Mouse (Mus musculus) hindbrain, embryonic 15.5 days (tissue): ENCODE data around the gene Trim38. TPM values are rescaled to one million over a fixed set of nuclear protein-coding genes. Genes with fewer than 3 reads are reported as not detected.
A peak's percentile ranks its signal among the peaks of the same experiment; 100 is the strongest.
"Not testable (repeated sequence)": the region's sequence is repeated elsewhere in the genome, so short reads cannot be mapped to it uniquely, and the experiment has no call there.

ENCODE experiments used
- ATAC-seq: fragments of 200-750 bp; cut with Nextera tagmentation; 2 replicates; pipeline ENCODE4 v1.8.0; 2017; ENCODE audit warnings: low read depth, moderate number of reproducible peaks, moderate TSS enrichment; ENCODE audit not compliant: low FRiP score
- H3K27ac ChIP-seq: fragments of 300-500 bp; sonication (generic); replicated peaks from 2 replicates; pipeline ENCODE4 v1.5.1; 2015; ENCODE audit warnings: mild to moderate bottlenecking, inconsistent platforms
- H3K27me3 ChIP-seq: fragments of 300-500 bp; sonication (generic); 2 replicates; pipeline ENCODE4 v1.6.1; 2015; ENCODE audit warnings: control low read depth, inconsistent platforms
- H3K36me3 ChIP-seq: fragments of 300-500 bp; sonication (generic); 2 replicates; pipeline ENCODE4 v1.6.1; 2015; ENCODE audit warnings: control low read depth, inconsistent platforms
- H3K4me1 ChIP-seq: fragments of 300-500 bp; sonication (generic); replicated peaks from 2 replicates; pipeline ENCODE4 v1.6.1; 2015; ENCODE audit warnings: control low read depth, inconsistent platforms
- H3K4me2 ChIP-seq: fragments of 300-500 bp; sonication (generic); 2 replicates; pipeline ENCODE4 v1.6.1; 2015; ENCODE audit warnings: moderate library complexity, mild to moderate bottlenecking, inconsistent platforms
- H3K4me3 ChIP-seq: fragments of 300-500 bp; sonication (generic); 2 replicates; pipeline ENCODE4 v1.5.1; 2015; ENCODE audit warnings: mild to moderate bottlenecking, inconsistent platforms
- H3K9ac ChIP-seq: fragments of 300-500 bp; sonication (generic); 2 replicates; pipeline ENCODE4 v1.6.1; 2015; ENCODE audit warnings: inconsistent platforms
- H3K9me3 ChIP-seq: fragments of 300-500 bp; sonication (generic); 2 replicates; pipeline ENCODE4 v1.6.1; 2016; ENCODE audit warnings: control low read depth, inconsistent platforms
- WGBS: fragments of 180-500 bp; shearing (Covaris S2); methylation state at CpG from one replicate; pipeline ENCODE4 v1.1.7; 2015; 5-methylcytosine and 5-hydroxymethylcytosine counted together
- polyA plus RNA-seq: library from polyadenylated mRNA; unstranded; fragments of >200 nt; fragmentation: Nextera tagmentation; extraction: Ambion mirVana; gene quantifications from 2 replicates; pipeline ENCODE4 v1.2.1, GENCODE M21; 2015

Gene Trim38
- polyA plus RNA-seq, 1 experiment from 2014 or later: 0.10 TPM

DNA sequence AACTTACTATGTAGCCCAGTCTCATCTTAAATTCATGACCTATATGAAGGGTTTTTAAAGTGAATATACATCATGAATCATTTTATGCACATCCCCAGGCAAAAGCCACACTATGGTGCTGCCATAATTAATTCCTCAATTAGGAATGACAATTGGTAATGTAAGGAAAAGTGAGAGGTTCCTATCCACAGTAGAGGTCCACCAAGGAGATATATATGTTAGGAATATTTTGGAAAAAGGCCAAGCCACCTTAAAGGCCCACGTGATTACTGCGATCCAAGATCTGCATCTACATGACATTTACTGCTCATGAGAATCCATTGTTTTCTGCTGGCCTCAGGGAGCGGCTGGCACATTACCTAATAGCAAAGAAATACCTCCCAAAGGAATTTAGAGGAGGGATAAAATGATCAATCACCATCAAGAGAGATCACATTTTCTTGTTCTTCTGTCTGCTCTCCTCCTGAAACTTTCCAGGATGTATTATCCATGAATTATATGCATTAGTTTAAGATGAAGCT is 10.4 kb upstream of the Trim38 start:
- no peak for ATAC-seq
- peaks cover 32% of the 10 kb centered on the region for H3K4me1 ChIP-seq
- no peaks in the 10 kb centered on the region for H3K36me3 ChIP-seq
- H3K27me3 ChIP-seq: no peaks in the 10 kb centered on the region
- no peak overlapping the region; the same call in 1 of the 2 replicates for H3K4me2 ChIP-seq
- no peak overlapping the region for H3K27ac ChIP-seq
- H3K4me3 ChIP-seq: no peak overlapping the region
- no peaks in the 10 kb centered on the region for H3K9me3 ChIP-seq
- H3K9ac ChIP-seq: no peak overlapping the region
- WGBS: 61% methylated on average over 3 of the region's 3 CpGs

DNA sequence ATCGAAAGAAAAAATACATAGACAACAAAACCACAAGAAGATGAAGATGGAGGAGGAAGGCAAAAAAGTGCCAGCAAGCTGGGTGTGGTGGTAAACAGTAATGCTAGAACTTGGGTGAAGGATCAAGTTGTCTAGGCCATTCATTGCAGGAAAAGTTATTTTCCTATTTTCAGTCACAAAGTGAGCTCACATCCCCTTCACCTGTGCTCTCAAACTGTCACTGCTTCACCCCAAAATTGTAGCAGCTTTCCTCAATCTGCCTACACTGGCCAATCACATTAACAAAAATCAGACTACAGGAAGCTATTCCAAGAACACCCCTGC is 9.8 kb upstream of the Trim38 start:
- Histone ChIP-seq H3K9ac (peak overlapping the region; percentile 50; the same call in 1 of the 2 replicates), H3K4me3 (peak overlapping the region; percentile 56), H3K4me2 (peak overlapping the region; percentile 87), H3K36me3 (no peaks in the 10 kb centered on the region), H3K27me3 (no peaks in the 10 kb centered on the region), H3K4me1 (peaks cover 37% of the 10 kb centered on the region), H3K27ac (peak overlapping the region; percentile 87; the same call in 1 of the 2 replicates), H3K9me3 (no peaks in the 10 kb centered on the region)
- no peak for ATAC-seq
- WGBS: 71% methylated on average over 1 of the region's 1 CpGs

DNA sequence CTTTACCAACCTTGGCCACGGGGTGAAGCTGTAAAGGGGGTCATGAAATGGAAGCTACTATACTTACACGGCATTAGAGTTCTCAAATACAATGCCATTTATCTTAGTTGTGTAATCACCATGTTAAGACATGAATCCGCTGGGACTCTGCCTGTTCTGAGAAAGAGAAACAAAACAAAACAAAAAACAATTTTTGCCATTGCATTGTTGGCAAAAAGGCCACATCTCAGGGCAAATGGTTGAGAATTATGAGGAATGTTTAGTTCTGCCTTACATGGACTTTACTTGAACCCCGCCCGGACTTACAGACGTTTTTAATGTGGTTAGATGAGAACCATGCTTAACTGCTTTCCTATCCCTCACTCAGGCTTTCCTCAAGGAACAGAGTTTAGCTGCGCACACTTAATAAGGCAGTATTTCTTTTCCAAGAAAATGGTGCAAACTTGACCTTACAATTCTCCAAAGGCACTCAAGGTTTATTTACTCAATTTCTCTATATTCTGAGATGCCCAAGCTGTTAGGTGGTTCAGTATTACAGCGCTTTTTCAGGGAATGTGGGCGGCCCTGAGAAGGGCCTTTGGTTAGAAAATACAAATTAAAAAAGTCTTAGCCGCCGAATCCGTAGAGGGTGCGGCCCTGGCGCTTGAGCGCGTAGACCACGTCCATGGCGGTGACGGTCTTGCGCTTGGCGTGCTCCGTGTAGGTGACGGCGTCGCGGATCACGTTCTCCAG is 9.3 kb upstream of the Trim38 start:
- ATAC-seq: peak; percentile 21; the same call in 1 of the 2 replicates
- H3K36me3 ChIP-seq: no peaks in the 10 kb centered on the region
- H3K4me1 ChIP-seq: peaks cover 37% of the 10 kb centered on the region
- peak overlapping the region; percentile 87 for H3K27ac ChIP-seq
- 2% methylated on average over 22 of the region's 27 CpGs for WGBS
- H3K27me3 ChIP-seq: no peaks in the 10 kb centered on the region
- peak overlapping the region; percentile 87 for H3K4me2 ChIP-seq
- H3K9me3 ChIP-seq: no peaks in the 10 kb centered on the region
- H3K9ac ChIP-seq: peak overlapping the region; percentile 50
- H3K4me3 ChIP-seq: peak overlapping the region; percentile 56

DNA sequence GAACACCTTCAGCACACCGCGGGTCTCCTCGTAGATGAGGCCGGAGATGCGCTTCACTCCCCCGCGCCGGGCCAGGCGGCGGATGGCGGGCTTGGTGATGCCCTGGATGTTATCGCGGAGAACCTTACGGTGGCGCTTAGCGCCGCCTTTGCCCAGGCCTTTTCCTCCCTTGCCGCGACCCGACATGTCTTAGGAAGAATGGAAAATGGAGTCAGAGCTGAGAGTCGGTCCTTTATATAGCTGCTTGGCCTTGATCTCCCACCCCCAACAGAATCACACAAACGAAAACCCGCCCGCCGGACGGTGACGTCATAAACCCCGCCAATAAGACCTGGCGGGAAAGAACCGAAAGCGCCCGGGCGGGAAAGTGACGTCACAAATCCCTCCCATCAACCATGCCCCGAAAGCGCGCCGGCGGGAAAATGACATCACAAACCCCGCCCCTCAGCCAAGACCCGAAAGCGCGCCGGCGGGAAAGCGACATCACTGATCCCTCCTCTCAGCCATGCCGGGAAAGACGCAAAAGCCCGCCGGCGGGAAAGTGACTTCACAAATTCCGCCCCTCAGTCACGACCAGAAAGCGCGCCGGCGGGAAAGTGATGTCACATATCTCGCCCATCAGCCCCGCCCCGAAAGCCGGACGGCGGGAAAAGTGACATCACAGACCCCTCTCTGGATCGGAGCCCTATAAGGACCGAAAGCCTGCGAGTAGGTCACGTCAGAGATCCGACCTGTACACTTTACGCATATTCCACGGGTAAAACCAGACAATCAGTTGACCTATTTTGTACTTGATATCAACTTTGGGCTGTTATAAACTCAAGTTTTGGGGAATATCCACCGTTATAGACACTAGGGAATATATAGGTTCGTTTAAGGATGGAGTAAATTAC is 8.5 kb upstream of the Trim38 start, which contains the start of gene Hist1h4a:
Hist1h4a (minus strand) TSS at position 259 of the 893 bp plus-strand sequence.
- Histone ChIP-seq H3K4me1 (peaks cover 37% of the 10 kb centered on the region), H3K27ac (peak within 1 kb of the TSS; percentile 87), H3K27me3 (no peaks in the 10 kb centered on the region), H3K4me3 (peak within 1 kb of the TSS; percentile 56), H3K4me2 (peak within 1 kb of the TSS; percentile 87), H3K36me3 (no peaks in the 10 kb centered on the region), H3K9me3 (no peaks in the 10 kb centered on the region), H3K9ac (peak within 1 kb of the TSS; percentile 50)
- ATAC-seq: peak; percentile 84
- WGBS: under 1% methylated on average over 68 of the region's 72 CpGs

DNA sequence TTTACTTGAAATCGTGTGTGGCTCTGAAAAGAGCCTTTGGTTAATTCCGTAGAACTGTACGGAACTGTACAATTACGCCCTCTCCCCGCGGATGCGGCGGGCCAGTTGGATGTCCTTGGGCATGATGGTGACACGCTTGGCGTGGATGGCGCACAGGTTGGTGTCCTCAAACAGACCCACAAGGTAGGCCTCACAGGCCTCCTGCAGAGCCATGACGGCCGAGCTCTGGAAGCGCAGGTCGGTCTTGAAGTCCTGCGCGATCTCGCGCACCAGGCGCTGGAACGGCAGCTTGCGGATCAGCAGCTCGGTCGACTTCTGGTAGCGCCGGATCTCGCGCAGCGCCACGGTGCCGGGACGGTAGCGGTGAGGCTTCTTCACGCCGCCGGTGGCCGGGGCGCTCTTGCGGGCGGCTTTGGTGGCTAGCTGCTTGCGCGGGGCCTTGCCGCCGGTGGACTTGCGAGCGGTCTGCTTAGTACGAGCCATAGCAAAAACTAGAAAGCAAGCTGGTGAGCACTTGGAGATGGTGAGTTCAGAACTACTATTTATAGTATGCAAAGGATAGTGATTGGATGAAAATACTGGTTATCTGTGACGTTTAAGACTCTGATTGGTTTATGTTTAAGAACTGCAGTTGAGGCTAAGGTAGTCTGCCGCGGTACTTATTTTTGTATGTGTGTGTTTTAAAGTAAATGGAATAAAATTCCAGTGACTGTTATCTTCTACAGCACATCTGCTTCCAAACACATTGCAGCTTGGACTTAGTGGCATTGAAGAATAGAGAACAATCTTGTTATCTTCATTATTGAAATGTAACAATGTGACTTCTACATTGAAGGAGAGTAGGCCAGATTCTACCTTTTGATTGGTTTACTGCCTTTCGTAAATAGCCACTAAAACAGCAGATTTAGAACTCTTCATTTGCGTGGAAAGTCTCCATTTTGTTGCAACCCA is 7.6 kb upstream of the Trim38 start, which contains the start of gene Hist1h3a:
Hist1h3a (minus strand) TSS at position 516 of the 951 bp plus-strand sequence.
- H3K9ac ChIP-seq: peak within 1 kb of the TSS; percentile 35
- peak within 1 kb of the TSS; percentile 56 for H3K4me3 ChIP-seq
- WGBS: under 1% methylated on average over 36 of the region's 52 CpGs
- H3K36me3 ChIP-seq, H3K27me3 ChIP-seq, H3K9me3 ChIP-seq: not testable (repeated sequence)
- peak; percentile 72 for ATAC-seq
- H3K4me2 ChIP-seq: peak within 1 kb of the TSS; percentile 87
- H3K4me1 ChIP-seq: peaks cover 36% of the 10 kb centered on the region
- peak within 1 kb of the TSS; percentile 87 for H3K27ac ChIP-seq

DNA sequence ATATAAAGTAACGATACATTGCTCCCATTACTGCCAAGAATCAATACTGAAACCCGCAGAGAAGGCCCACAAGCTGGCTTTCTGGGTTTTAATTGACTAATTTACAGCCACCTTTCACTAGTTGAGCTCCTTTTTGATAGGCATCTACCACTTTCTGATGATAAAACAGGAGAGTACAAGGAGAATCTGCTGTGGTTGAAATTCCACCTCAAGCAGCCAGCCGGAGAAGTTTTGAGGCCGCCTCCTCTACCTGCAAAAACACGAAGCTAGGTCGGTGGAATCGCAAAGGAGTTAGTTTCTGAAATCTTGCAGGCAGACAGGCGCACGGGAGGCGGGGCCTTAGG is 6.5 kb upstream of the Trim38 start:
- peaks cover 31% of the 10 kb centered on the region for H3K4me1 ChIP-seq

DNA sequence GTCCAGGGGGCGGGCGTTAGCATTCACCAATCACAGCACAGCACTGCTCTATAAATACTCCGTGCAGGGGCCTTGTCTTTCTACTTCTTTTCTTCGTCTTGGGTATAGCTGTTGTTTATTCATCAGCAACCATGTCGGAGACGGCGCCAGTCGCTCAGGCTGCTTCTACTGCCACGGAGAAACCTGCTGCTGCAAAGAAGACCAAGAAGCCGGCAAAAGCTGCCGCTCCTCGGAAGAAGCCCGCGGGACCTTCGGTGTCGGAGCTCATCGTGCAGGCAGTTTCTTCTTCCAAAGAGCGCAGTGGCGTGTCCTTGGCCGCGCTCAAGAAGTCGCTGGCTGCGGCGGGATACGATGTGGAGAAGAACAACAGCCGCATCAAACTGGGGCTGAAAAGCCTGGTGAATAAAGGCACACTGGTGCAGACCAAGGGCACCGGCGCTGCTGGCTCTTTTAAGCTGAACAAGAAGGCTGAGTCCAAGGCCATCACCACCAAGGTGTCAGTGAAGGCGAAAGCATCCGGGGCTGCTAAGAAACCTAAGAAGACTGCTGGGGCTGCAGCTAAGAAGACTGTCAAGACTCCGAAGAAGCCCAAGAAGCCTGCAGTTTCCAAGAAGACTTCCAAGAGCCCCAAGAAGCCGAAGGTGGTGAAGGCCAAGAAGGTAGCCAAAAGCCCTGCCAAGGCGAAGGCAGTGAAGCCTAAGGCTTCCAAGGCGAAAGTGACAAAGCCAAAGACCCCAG is 6.0 kb upstream of the Trim38 start, which contains the start of gene Hist1h1a:
Hist1h1a (plus strand) TSS at position 81 of the 738 bp plus-strand sequence.
- Histone ChIP-seq H3K27ac (peak within 1 kb of the TSS; percentile 87), H3K4me3 (peak within 1 kb of the TSS; percentile 56), H3K9ac (peak within 1 kb of the TSS; percentile 61), H3K4me1 (peaks cover 31% of the 10 kb centered on the region), H3K27me3 (no peaks in the 10 kb centered on the region), H3K9me3 (no peaks in the 10 kb centered on the region), H3K4me2 (peak within 1 kb of the TSS; percentile 87), H3K36me3 (no peaks in the 10 kb centered on the region)
- peak; percentile 82 for ATAC-seq
- WGBS: 3% methylated on average over 34 of the region's 34 CpGs

More for the DNA sequence above, 6.5 kb upstream of the Trim38 start:
- Histone ChIP-seq H3K27me3 (no peaks in the 10 kb centered on the region), H3K9me3 (no peaks in the 10 kb centered on the region), H3K4me2 (peak overlapping the region; percentile 87), H3K36me3 (no peaks in the 10 kb centered on the region), H3K4me3 (peak overlapping the region; percentile 56), H3K9ac (no peak overlapping the region), H3K27ac (peak overlapping the region; percentile 87)
- no peak for ATAC-seq
- under 1% methylated on average over 10 of the region's 10 CpGs for WGBS

DNA sequence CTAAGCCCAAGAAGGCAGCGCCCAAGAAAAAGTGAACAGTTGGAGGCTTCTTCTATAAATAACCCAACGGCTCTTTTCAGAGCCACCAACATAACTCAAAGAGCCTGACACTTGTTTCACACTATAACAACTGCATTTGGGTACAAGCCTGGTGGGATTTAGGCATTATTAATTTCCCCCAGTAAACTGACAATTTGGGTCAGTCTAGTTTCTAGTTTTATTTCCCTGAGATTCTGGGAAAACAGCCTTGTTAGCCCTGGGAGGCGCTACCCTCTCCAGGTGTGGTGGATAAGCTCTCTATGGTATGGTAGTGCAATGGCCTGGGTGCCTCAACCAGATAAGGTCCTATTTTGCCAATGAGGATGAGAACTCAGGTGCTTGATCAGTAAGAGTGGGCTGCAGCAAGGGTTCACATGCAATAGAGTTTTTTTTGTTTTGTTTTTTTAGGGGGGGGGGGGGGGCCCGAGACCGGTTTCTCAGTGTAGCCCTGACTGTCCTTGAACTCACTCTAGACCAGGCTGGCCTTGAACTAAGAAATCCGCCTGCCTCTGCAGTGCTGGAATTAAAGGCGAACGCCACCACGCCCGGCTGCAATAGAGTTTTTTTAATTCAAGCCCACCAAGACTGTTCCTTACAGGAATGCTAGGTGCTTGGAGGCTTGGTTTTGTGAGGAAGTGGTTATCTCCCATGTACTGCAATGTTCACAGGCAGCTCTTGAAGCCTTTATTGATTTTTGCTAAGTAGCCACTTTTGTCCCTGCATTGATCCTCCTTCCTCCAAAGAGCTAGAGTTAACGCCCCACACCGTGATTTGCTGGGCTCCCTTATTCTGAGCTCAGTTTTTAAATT is 5.2 kb upstream of the Trim38 start:
- peak overlapping the region; percentile 87 for H3K4me2 ChIP-seq

DNA sequence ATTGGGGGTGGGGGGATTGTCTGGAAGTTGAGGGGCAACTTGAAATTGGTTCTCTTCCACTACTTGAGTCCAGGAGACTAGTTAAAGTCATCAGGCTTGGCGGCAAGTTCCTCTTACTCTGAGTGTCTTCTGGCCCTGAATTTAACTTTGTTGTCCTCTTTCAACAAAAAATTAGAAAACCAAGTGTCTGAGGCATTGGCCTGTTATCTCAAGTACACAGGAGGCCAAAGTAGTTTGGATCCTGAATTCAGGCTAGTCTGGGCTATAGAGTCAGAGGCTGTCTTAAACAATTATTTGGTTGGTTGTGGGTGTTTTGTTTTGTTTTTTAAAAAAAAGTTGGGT is 4.6 kb upstream of the Trim38 start:
- no peak overlapping the region for H3K4me2 ChIP-seq
- no peak overlapping the region for H3K9ac ChIP-seq
- no peaks in the 10 kb centered on the region for H3K27me3 ChIP-seq
- WGBS: 74% methylated on average over 1 of the region's 1 CpGs
- H3K4me3 ChIP-seq: no peak overlapping the region
- no peaks in the 10 kb centered on the region for H3K36me3 ChIP-seq
- ATAC-seq: no peak
- peaks cover 26% of the 10 kb centered on the region for H3K4me1 ChIP-seq
- no peaks in the 10 kb centered on the region for H3K9me3 ChIP-seq
- no peak overlapping the region for H3K27ac ChIP-seq

More for the DNA sequence above, 5.2 kb upstream of the Trim38 start:
- H3K4me3 ChIP-seq: peak overlapping the region; percentile 56
- H3K27me3 ChIP-seq: no peaks in the 10 kb centered on the region
- H3K4me1 ChIP-seq: peaks cover 31% of the 10 kb centered on the region
- no peaks in the 10 kb centered on the region for H3K9me3 ChIP-seq
- peak overlapping the region; percentile 87 for H3K27ac ChIP-seq
- WGBS: 35% methylated on average over 12 of the region's 12 CpGs
- no peaks in the 10 kb centered on the region for H3K36me3 ChIP-seq
- no peak for ATAC-seq
- H3K9ac ChIP-seq: peak overlapping the region; percentile 61; the same call in 1 of the 2 replicates

DNA sequence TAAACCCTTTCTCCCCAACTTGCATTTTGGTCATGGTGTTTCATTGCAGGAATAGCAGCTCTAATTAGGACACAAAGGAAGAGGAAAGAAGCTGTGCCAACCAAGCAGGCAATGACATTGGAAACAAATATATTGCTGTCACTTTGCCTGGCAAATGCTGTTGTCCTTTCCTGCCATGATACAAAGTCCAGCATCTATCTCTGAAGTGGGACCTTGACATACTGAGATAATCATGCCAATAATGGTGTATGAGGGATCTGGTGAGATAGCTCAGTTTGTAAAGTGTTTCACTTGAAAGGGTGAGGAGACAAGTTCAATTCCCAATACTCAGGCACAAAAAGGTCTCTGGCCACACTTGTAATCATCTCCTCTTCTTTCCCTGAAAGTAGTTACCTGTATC is 2.9 kb upstream of the Trim38 start:
- H3K4me1 ChIP-seq: peaks cover 17% of the 10 kb centered on the region
- H3K4me3 ChIP-seq: no peak overlapping the region
- no peaks in the 10 kb centered on the region for H3K36me3 ChIP-seq
- ATAC-seq: no peak
- no peak overlapping the region for H3K27ac ChIP-seq
- no peak overlapping the region for H3K4me2 ChIP-seq
- H3K9ac ChIP-seq: no peak overlapping the region
- no peaks in the 10 kb centered on the region for H3K9me3 ChIP-seq
- H3K27me3 ChIP-seq: no peaks in the 10 kb centered on the region
